Mouse (Mus musculus): ENCODE data around the gene Iqgap1. TPM values are rescaled to one million over a fixed set of nuclear protein-coding genes. Genes with fewer than 3 reads are reported as not detected.

Iqgap1 gene
- polyA plus RNA-seq, 1 experiment from 2014 or later: 103 TPM

DNA sequence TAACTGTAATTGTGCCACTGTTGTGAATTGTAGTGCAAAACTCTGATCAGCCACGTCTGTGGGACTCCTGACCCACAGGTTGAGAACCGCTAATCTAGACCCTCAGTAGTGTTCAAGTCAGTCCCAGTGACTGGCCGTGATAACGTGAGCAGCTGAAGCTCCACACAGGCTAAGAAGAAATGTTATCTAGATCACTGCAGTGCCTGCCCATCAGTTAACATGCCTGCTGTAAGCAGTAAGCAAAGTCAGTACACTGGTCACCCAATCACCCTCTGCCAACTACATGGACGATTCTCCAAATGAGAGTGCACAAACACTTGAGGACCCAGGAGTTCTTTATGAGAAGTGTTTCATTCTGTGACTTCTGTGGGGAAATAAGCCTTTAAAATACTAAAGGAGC is 140.1 kb downstream of the Iqgap1 start:
- ATAC-seq: no peak
- in situ Hi-C loops (cut with MboI; ENCODE audit: low pct_unique_long_range_greater_than_20kb): loop anchor here (5.0 to 25.0 kb wide), 3 partner anchors 51 to 298 kb away; partner anchors contain the start of gene Fes
- no peak for DNase-seq (ENCODE audit: low read depth, low spot score)
- ChIA-PET POLR2A (no interaction called here), CTCF (interaction anchor here (1.3 kb wide), 1 partner anchor 16 kb away, joined by 3 read pairs; no protein-coding TSS in a partner anchor)
- TF ChIP-seq CTCF (IDR thresholded peaks at IDR 0.05): no peak
- no peaks in the 10 kb centered on the region for H3K27me3 ChIP-seq

DNA sequence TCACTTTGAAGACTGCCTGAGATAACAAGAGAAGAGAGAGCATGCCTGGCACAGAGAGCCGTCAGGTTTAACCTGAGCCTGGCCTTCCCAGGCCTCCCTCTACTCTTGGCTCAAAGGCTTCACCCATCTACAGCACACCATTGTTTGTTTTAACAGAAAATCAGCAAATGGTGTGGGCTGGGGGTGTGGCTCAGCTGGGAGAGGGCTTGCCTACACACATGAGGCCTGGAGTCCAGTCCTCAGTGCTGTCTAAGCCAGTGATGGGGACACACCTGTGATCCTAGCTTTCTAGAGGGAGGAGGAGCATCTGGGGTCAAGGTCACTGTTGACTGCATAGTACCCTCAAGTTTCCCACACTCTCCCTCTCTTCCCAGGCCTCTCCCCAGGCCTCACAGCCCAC is 143.1 kb downstream of the Iqgap1 start:
- ChIA-PET CTCF (no interaction called here), POLR2A (no interaction called here)
- no peak for TF ChIP-seq CTCF (IDR thresholded peaks at IDR 0.05)
- no peak for DNase-seq (ENCODE audit: low read depth, low spot score)
- in situ Hi-C loops (cut with MboI; ENCODE audit: low pct_unique_long_range_greater_than_20kb): loop anchor here (10.0 to 25.0 kb wide), 2 partner anchors 48 to 295 kb away; partner anchors contain the start of gene Fes
- H3K27me3 ChIP-seq: no peaks in the 10 kb centered on the region
- no peak for ATAC-seq

DNA sequence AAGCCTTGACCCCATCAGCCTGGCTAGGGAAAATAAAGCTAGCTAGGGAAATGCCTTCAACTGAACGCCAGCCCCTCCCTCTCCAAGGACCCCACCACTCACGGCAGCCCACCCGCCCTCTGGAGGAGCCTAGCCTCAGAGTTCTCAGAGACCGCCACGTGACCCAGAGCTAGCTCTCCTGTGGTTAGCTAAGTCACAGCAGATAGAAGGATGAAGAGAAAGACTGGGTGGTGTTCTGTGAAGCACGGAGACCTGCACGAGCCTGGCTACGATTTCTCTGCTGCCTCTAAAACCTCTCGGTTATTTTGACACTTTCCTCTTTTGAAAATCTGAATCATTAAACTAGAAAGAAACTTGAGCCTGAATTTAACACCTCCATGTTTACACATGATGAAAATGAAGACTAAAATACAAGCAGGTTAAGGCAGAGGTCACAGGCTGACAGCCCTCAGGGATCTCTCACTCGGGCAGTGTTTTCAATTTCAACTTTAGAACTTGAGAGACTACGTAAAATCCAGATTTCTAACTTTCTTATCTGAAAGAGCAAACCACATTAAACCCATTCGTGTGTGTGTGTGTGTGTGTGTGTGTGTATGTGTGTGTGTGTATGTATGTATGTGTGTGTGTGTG is 145.4 kb downstream of the Iqgap1 start:
- no peak for TF ChIP-seq CTCF (IDR thresholded peaks at IDR 0.05)
- ChIA-PET CTCF (no interaction called here), POLR2A (no interaction called here)
- in situ Hi-C loops (cut with MboI; ENCODE audit: low pct_unique_long_range_greater_than_20kb): loop anchor here (10.0 to 25.0 kb wide), 2 partner anchors 46 to 293 kb away; partner anchors contain the start of gene Fes
- H3K27me3 ChIP-seq: no peaks in the 10 kb centered on the region
- ATAC-seq (no peak), DNase-seq (ENCODE audit: low read depth, low spot score) (no peak)

- no peaks in the 10 kb centered on the region for H3K27me3 ChIP-seq
- POLR2A ChIA-PET: no interaction called here
- no peak for TF ChIP-seq CTCF (IDR thresholded peaks at IDR 0.05)
- in situ Hi-C loops (cut with MboI; ENCODE audit: low pct_unique_long_range_greater_than_20kb): no loop called here
- DNase-seq (ENCODE audit: low read depth, low spot score) (no peak), ATAC-seq (no peak)
- CTCF ChIA-PET: no interaction called here
Observed at GRCm38 (mm10) chr7:80672323-80672722, 153.5 kb downstream of the Iqgap1 start.

GRCm38 (mm10) chr7:80670889-80671288 is 154.9 kb downstream of the Iqgap1 start:
- POLR2A ChIA-PET: no interaction called here
- in situ Hi-C loops (cut with MboI; ENCODE audit: low pct_unique_long_range_greater_than_20kb): no loop called here
- no peak for DNase-seq (ENCODE audit: low read depth, low spot score)
- H3K27me3 ChIP-seq: no peaks in the 10 kb centered on the region
- TF ChIP-seq CTCF (IDR thresholded peaks at IDR 0.05): no peak
- CTCF ChIA-PET: no interaction called here
- no peak for ATAC-seq

DNA sequence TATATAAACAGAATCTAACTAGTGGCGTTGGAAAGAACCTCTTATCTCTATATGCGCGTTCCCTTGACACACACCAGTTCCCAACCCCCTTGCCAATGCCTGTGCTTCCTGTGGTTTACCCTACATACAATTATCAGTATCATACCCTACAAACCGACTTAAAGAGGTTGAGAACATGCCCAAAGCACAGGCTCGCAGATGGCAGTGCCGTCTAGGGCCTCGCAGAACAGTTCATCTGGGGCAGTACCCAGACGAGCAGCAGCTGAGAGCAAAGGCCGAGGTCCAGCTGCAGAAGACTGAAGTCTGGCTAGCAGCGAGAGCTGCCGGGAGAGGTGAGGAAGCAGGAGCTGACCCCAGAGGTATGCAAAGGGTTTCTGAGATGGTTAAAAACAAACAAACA is 158.6 kb downstream of the Iqgap1 start:
- POLR2A ChIA-PET: no interaction called here
- CTCF ChIA-PET: no interaction called here
- no peak for ATAC-seq
- H3K27me3 ChIP-seq: no peaks in the 10 kb centered on the region
- no peak for DNase-seq (ENCODE audit: low read depth, low spot score)
- in situ Hi-C loops (cut with MboI; ENCODE audit: low pct_unique_long_range_greater_than_20kb): no loop called here
- TF ChIP-seq CTCF (IDR thresholded peaks at IDR 0.05): no peak

DNA sequence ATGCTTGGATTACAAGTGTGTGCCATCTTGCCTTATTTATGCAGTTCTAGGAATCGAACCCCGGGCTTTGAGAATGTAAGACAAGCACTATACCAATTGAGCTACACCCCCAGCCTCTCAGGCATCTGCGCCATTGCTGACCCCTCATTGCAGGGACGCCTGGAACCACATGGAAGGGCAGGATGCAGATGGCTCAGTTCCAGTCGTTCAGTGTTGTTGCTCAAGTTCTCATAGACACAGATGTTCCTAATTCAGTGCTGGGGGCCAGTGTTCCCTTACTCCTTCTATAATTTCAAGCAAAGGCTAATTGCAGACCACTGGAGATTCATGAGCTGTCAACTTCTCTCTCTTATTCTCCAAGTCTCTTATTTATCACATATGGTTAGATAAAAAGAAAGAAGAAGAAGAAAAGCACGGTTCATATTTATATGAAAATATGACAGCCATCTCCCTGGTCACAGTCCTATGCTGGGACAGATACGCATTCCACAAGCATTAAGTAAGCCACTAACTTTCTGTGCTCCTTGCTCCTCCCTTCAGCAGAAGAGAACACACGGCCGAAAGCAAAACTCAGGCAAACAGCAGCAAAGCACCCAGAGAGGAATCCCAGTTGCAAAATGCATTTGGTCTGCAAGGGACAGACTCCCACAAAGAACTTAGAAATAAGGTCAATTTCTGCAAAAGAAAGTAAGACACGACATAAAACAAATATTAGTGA is 159.4 kb downstream of the Iqgap1 start:
- ATAC-seq (no peak), DNase-seq (ENCODE audit: low read depth, low spot score) (no peak)
- no peak for TF ChIP-seq CTCF (IDR thresholded peaks at IDR 0.05)
- ChIA-PET CTCF (interaction anchor here (1.2 kb wide), 1 partner anchor 83 kb away, joined by 3 read pairs; no protein-coding TSS in a partner anchor), POLR2A (no interaction called here)
- H3K27me3 ChIP-seq: no peaks in the 10 kb centered on the region
- in situ Hi-C loops (cut with MboI; ENCODE audit: low pct_unique_long_range_greater_than_20kb): no loop called here

Other genes with a start within 250 kb of the Iqgap1 start
- 25.6 TPM for gene Crtc3, start 137.1 kb downstream of the Iqgap1 start, polyA plus RNA-seq (2021)
- 20.3 TPM for gene Zscan2, start 34.9 kb upstream of the Iqgap1 start, polyA plus RNA-seq (2021)
- 31.4 TPM for gene Wdr73, start 75.3 kb upstream of the Iqgap1 start, polyA plus RNA-seq (2021)
- gene Nmb, start 79.1 kb upstream of the Iqgap1 start, polyA plus RNA-seq (2021): 0.78 TPM
- gene Sec11a, start 121.8 kb upstream of the Iqgap1 start, polyA plus RNA-seq (2021): 169 TPM
- 19.6 TPM for gene Zfp592, start 167.7 kb upstream of the Iqgap1 start, polyA plus RNA-seq (2021)
- not detected for gene Alpk3, start 231.6 kb upstream of the Iqgap1 start, polyA plus RNA-seq (2021)